1 mouse cellular context compared by ENCODE assay signal in genomic region chr2:39007865-39008264, GRCm38 (mm10).
A peak's percentile ranks its signal among the peaks of the same experiment; 100 is the strongest.
TF ChIP-seq lines count a peak whose summit lies in the region.

No protein-coding gene starts in this region.

TF ChIP-seq in CH12.LX, 34 proteins besides CTCF, POLR2A, EP300 and RAD21 (continued from another document):
- peak; percentile 84 for TF ChIP-seq MAX (IDR thresholded peaks at IDR 0.05; ENCODE audit: low read length)
- peak; percentile 54; the same call in 1 of the 2 replicates for TF ChIP-seq ZMIZ1 (IDR thresholded peaks at IDR 0.05; ENCODE audit: low read depth, low read length)
- peak; percentile 87 for TF ChIP-seq MXI1 (IDR thresholded peaks at IDR 0.05; ENCODE audit: low read depth, low read length)
- peak; percentile 99 for TF ChIP-seq ELF1 (IDR thresholded peaks at IDR 0.05; ENCODE audit: low read depth, low read length)
- TF ChIP-seq JUN (IDR thresholded peaks at IDR 0.05; ENCODE audit: insufficient read depth, low read depth, low read length) = no peak
- peak; percentile 80 for TF ChIP-seq MAZ (IDR thresholded peaks at IDR 0.05; ENCODE audit: low read depth, low read length)
- TF ChIP-seq NRF1 (IDR thresholded peaks at IDR 0.05; ENCODE audit: low read depth, low read length) = peak; percentile 88
- TF ChIP-seq BHLHE40 (IDR thresholded peaks at IDR 0.05; ENCODE audit: low read depth, low read length) = peak; percentile 40; the same call in 1 of the 2 replicates
- TF ChIP-seq HCFC1 (IDR thresholded peaks at IDR 0.05; ENCODE audit: low read depth, low read length) = peak; percentile 88
- TF ChIP-seq TBP (conservative IDR thresholded peaks at IDR 0.05; ENCODE audit: low read depth, low read length) = peak; percentile 83
- peak; percentile 93 for TF ChIP-seq NELFE (IDR thresholded peaks at IDR 0.05; ENCODE audit: low read depth, low read length)
- TF ChIP-seq MYC (IDR thresholded peaks at IDR 0.05; ENCODE audit: low read depth, low read length) = no peak
- TF ChIP-seq ZKSCAN1 (IDR thresholded peaks at IDR 0.05; ENCODE audit: borderline replicate concordance, low read depth, low read length) = no peak
- TF ChIP-seq ZNF384 (IDR thresholded peaks at IDR 0.05; ENCODE audit: low read depth, low read length) = peak; percentile 44; the same call in 1 of the 2 replicates
- TF ChIP-seq POLR2AphosphoS2 (IDR thresholded peaks at IDR 0.05; ENCODE audit: low read depth, low read length) = peak; percentile 77
- peak; percentile 92 for TF ChIP-seq TCF12 (IDR thresholded peaks at IDR 0.05; ENCODE audit: low read depth, low read length)
- no peak for TF ChIP-seq CHD2 (IDR thresholded peaks at IDR 0.05; ENCODE audit: low read length)
- TF ChIP-seq PAX5 (IDR thresholded peaks at IDR 0.05; ENCODE audit: low read length) = no peak
- peak; percentile 83 for TF ChIP-seq UBTF (IDR thresholded peaks at IDR 0.05; ENCODE audit: low read depth, low read length)
- TF ChIP-seq JUND (conservative IDR thresholded peaks at IDR 0.05; ENCODE audit: low read depth, low read length) = no peak
